Mouse (Mus musculus): ENCODE measurements around the gene Kctd12b. TPM values are rescaled to one million over a fixed set of nuclear protein-coding genes. Genes with fewer than 3 reads are reported as not detected.

The Kctd12b gene
- polyA plus RNA-seq, 1 experiment from 2014 or later = 9.4 TPM

DNA sequence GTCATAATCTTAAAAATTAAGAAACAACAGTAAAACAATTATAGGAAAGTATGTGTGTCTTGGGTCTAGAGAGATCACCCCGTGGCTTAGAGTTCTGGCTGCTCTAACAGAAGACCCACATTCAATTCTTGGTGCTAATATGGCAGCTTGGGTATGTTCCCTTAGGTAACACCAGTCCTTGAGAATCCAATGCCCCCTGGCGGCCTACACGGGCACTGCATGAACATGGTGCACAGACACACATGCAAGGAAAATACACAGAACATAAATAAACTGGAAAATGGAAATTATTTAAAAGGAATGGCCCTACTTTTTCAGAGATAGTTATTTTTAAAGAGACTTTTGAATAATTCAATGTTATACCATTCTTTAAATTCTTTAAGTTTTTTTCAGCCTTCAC is 55.6 kb downstream of the Kctd12b start:
- ATAC-seq (ENCODE audit: borderline replicate concordance, extremely low read depth, low FRiP score, low TSS enrichment) = no peak
- WGBS = 55% methylated on average over 3 of the region's 3 CpGs

DNA sequence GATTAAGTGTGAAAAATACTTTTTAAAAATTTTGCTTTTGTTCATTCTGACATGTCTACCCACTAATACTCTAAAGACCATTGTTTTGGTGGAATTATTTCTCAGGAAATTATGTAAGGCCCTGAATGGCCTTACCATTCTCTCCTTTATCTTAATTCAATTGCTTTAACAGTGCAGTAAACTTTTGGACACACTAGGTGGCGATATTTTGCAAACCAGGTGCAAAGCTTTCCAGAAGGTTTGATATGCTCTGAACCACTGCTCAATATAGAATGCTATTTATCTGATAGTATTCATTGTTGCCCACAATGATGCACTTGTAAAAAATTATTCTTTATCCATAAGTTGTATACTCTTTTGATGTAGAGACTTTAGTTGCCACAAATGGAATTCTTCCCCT is 59.9 kb downstream of the Kctd12b start:
- Histone ChIP-seq H3K4me2 (no peak overlapping the region), H3K9ac (no peak overlapping the region), H3K4me1 (no peaks in the 10 kb centered on the region), H3K27ac (no peak overlapping the region), H3K4me3 (no peak overlapping the region), H3K9me3 (no peaks in the 10 kb centered on the region), H3K27me3 (no peaks in the 10 kb centered on the region), H3K36me3 (no peaks in the 10 kb centered on the region)
- ATAC-seq (ENCODE audit: borderline replicate concordance, extremely low read depth, low FRiP score, low TSS enrichment) = no peak
- WGBS = 0% methylated on average over 1 of the region's 1 CpGs

More for the DNA sequence above, 55.6 kb downstream of the Kctd12b start:
- no peak overlapping the region for H3K27ac ChIP-seq
- no peaks in the 10 kb centered on the region for H3K36me3 ChIP-seq
- no peaks in the 10 kb centered on the region for H3K4me1 ChIP-seq
- no peaks in the 10 kb centered on the region for H3K9me3 ChIP-seq
- H3K4me3 ChIP-seq = no peak overlapping the region
- no peaks in the 10 kb centered on the region for H3K27me3 ChIP-seq
- H3K4me2 ChIP-seq = no peak overlapping the region
- no peak overlapping the region for H3K9ac ChIP-seq

Other genes starting within 250 kb of the Kctd12b start
- 19.6 and 20.3 TPM in 2 replicates for gene Ubqln2, start 198.2 kb downstream of the Kctd12b start, polyA plus RNA-seq (2015; fragmentation: Nextera tagmentation; extraction: Ambion mirVana)
- gene Cypt3, start 137.8 kb downstream of the Kctd12b start, polyA plus RNA-seq (2015; fragmentation: Nextera tagmentation; extraction: Ambion mirVana) = not detected in 2 replicates
- 114 and 115 TPM in 2 replicates for gene Nbdy, start 27.2 kb upstream of the Kctd12b start, polyA plus RNA-seq (2015; fragmentation: Nextera tagmentation; extraction: Ambion mirVana)
- 16.6 and 18.9 TPM in 2 replicates for gene Spin2c, start 135.8 kb upstream of the Kctd12b start, polyA plus RNA-seq (2015; fragmentation: Nextera tagmentation; extraction: Ambion mirVana)